Comparison of ENCODE assay signal across 23 mouse cellular contexts in genomic region chrX:61185458-61185857, GRCm38 (mm10). TPM values are rescaled to one million over a fixed set of nuclear protein-coding genes. Genes with fewer than 3 reads are reported as not detected.
DNase-seq lines count a peak whose midpoint lies in the region; ATAC-seq and TF ChIP-seq lines count a peak whose summit lies in the region.
"Had no signal": no experiment of that assay in that cellular context is flagged by ENCODE, and none has a peak within 500 bp of the region (broad histone marks: within the 10 kb centered on the region; RNA-seq: fewer than 3 reads in every experiment).

TSS of gene Cdr1 (minus strand) at chrX:61185558.

- no peak within 1 kb of the TSS for H3K27ac ChIP-seq in CH12.LX (ENCODE audit: insufficient read depth, low read depth)
- no peak within 1 kb of the TSS for H3K27ac ChIP-seq in heart, adult 2 months
- no peak within 1 kb of the TSS for H3K27ac ChIP-seq in midbrain, embryonic 11.5 days (ENCODE audit: low read depth, low read length)
- H3K27ac ChIP-seq: embryonic facial prominence, embryonic 10.5 days; embryonic facial prominence, embryonic 12.5 days; forebrain, embryonic 13.5 days; forebrain, embryonic 15.5 days had no signal

- H3K27me3 ChIP-seq in CH12.LX (replicated peaks): no peaks in the 10 kb centered on the region
- H3K27me3 ChIP-seq in heart, adult 2 months (ENCODE audit: control insufficient read depth, insufficient read depth, low read length): no peaks in the 10 kb centered on the region
- H3K27me3 ChIP-seq in midbrain, embryonic 11.5 days (ENCODE audit: control insufficient read depth, insufficient read depth, low read length): no peaks in the 10 kb centered on the region
- H3K27me3 ChIP-seq: embryonic facial prominence, embryonic 12.5 days; forebrain, embryonic 13.5 days; forebrain, embryonic 15.5 days had no signal

- intact Hi-C loops in heart, adult 2 months (cut with DNase I): no loop called here

- no peak within 1 kb of the TSS for H3K9ac ChIP-seq in CH12.LX (ENCODE audit: insufficient read depth, low read depth)
- H3K9ac ChIP-seq in heart, adult 2 months (ENCODE audit: low read depth, low read length): no peak within 1 kb of the TSS
- H3K9ac ChIP-seq in midbrain, embryonic 11.5 days (ENCODE audit: low read length): no peak within 1 kb of the TSS
- H3K9ac ChIP-seq: embryonic facial prominence, embryonic 12.5 days; forebrain, embryonic 13.5 days; forebrain, embryonic 15.5 days; forebrain, postnatal 0 days had no signal

- H3K4me2 ChIP-seq in CH12.LX (ENCODE audit: insufficient read depth, low read depth, poor library complexity, severe bottlenecking): no peak within 1 kb of the TSS
- H3K4me2 ChIP-seq in midbrain, embryonic 11.5 days: no peak within 1 kb of the TSS
- H3K4me2 ChIP-seq: embryonic facial prominence, embryonic 12.5 days; forebrain, embryonic 13.5 days; forebrain, embryonic 15.5 days had no signal

- TF ChIP-seq CTCF in CH12.LX (conservative IDR thresholded peaks at IDR 0.05 in 1 of 2, IDR thresholded peaks at IDR 0.05 in 1 of 2; ENCODE audit: low read depth in 2 of 2, low read length in 2 of 2): no peak
- TF ChIP-seq CTCF in heart, adult 2 months (IDR thresholded peaks at IDR 0.05): no peak

- TF ChIP-seq RAD21 in CH12.LX (IDR thresholded peaks at IDR 0.05; ENCODE audit: low read depth, low read length): no peak

- no peaks in the 10 kb centered on the region for H3K9me3 ChIP-seq in CH12.LX (replicated peaks; ENCODE audit: low read length)
- H3K9me3 ChIP-seq in midbrain, embryonic 11.5 days (ENCODE audit: control insufficient read depth, low read length): no peaks in the 10 kb centered on the region; the same call in 1 of the 2 replicates

- DNase-seq in 416B (ENCODE audit: low read depth) (peak; percentile 1), CH12.LX (ENCODE audit: extremely low read depth) (peak; percentile 0)
- DNase-seq in induced T-regulatory cell, adult 2 months (ENCODE audit: low read depth): peak; percentile 14
- DNase-seq in heart, adult 2 months: no peak
- no peak for DNase-seq in urinary bladder, postnatal 14 days (ENCODE audit: low spot score)
- no peak for DNase-seq in midbrain, embryonic 11.5 days (ENCODE audit: low spot score, missing footprints)
- DNase-seq: adrenal gland, adult 2 months; adrenal gland, postnatal 10 days; adrenal gland, postnatal 25 days; cerebellum, adult 11-12 months; cerebellum, adult 2 months; cerebellum, adult 9-10 months; cerebellum, postnatal 10 days; cerebellum, postnatal 25 days; forebrain, postnatal 0 days had no signal

- in situ Hi-C loops in CH12.LX (cut with MboI; ENCODE audit: low pct_ligation_motif_present, low pct_unique_long_range_greater_than_20kb, low sequenced_read_pairs): no loop called here

- dilution Hi-C loops in CH12.LX (cut with MboI; ENCODE audit: extremely low pct_ligation_motif_present, extremely low pct_unique_long_range_greater_than_20kb, low sequenced_read_pairs): no loop called here

- ATAC-seq in midbrain, embryonic 11.5 days (ENCODE audit: low FRiP score): no peak
- ATAC-seq: forebrain, embryonic 13.5 days; forebrain, embryonic 15.5 days; forebrain, postnatal 0 days had no signal

- no peak within 1 kb of the TSS for H3K4me3 ChIP-seq in CH12.LX (replicated peaks in 1 of 3; ENCODE audit: low read depth in 2 of 3, low read length in 2 of 3, poor library complexity in 1 of 3)
- no peak within 1 kb of the TSS for H3K4me3 ChIP-seq in heart, adult 2 months
- no peak within 1 kb of the TSS for H3K4me3 ChIP-seq in midbrain, embryonic 11.5 days (ENCODE audit: low read depth, low read length)
- H3K4me3 ChIP-seq: embryonic facial prominence, embryonic 10.5 days; embryonic facial prominence, embryonic 12.5 days; forebrain, embryonic 13.5 days; forebrain, embryonic 15.5 days had no signal

- no peak for TF ChIP-seq POLR2A in CH12.LX (IDR thresholded peaks at IDR 0.05; ENCODE audit: low read depth, low read length)
- no peak for TF ChIP-seq POLR2A in heart, adult 2 months (IDR thresholded peaks at IDR 0.05; ENCODE audit: insufficient read depth, low read depth, low read length)

- H3K79me2 ChIP-seq in CH12.LX (replicated peaks; ENCODE audit: control insufficient read depth, extremely low read depth, insufficient read depth, poor library complexity, severe bottlenecking): no peaks in the 10 kb centered on the region
- no peaks in the 10 kb centered on the region for H3K79me2 ChIP-seq in heart, adult 2 months (replicated peaks; ENCODE audit: control insufficient read depth, insufficient read depth, low read length)

- H3K36me3 ChIP-seq in CH12.LX (replicated peaks in 1 of 2; ENCODE audit: control insufficient read depth in 1 of 2, insufficient read depth in 1 of 2, low read length in 1 of 2): no peaks in the 10 kb centered on the region
- no peaks in the 10 kb centered on the region for H3K36me3 ChIP-seq in heart, adult 2 months (ENCODE audit: control insufficient read depth, insufficient read depth, low read length)
- no peaks in the 10 kb centered on the region for H3K36me3 ChIP-seq in midbrain, embryonic 11.5 days (ENCODE audit: control insufficient read depth, insufficient read depth, low read length)
- H3K36me3 ChIP-seq: embryonic facial prominence, embryonic 10.5 days; embryonic facial prominence, embryonic 12.5 days had no signal

- H3K4me1 ChIP-seq in CH12.LX (ENCODE audit: control insufficient read depth in 1 of 2, insufficient read depth in 2 of 2): no peaks in the 10 kb centered on the region
- no peaks in the 10 kb centered on the region for H3K4me1 ChIP-seq in heart, adult 2 months (ENCODE audit: control insufficient read depth, insufficient read depth, low read length)
- no peaks in the 10 kb centered on the region for H3K4me1 ChIP-seq in midbrain, embryonic 11.5 days (ENCODE audit: control insufficient read depth, insufficient read depth, low read length)
- H3K4me1 ChIP-seq: embryonic facial prominence, embryonic 10.5 days; embryonic facial prominence, embryonic 12.5 days; forebrain, embryonic 13.5 days; forebrain, embryonic 15.5 days had no signal

- WGBS in heart, adult 2 months: 87% methylated on average over 6 of the region's 6 CpGs
- WGBS in midbrain, embryonic 11.5 days: 96% methylated on average over 6 of the region's 6 CpGs

- no peak for TF ChIP-seq EP300 in CH12.LX (IDR thresholded peaks at IDR 0.05; ENCODE audit: low read length)
- no peak for TF ChIP-seq EP300 in heart, adult 2 months (IDR thresholded peaks at IDR 0.05; ENCODE audit: insufficient read depth, low read depth, low read length)

TF ChIP-seq in CH12.LX, 34 proteins besides CTCF, POLR2A, EP300 and RAD21:
- TF ChIP-seq NELFE (IDR thresholded peaks at IDR 0.05; ENCODE audit: low read depth, low read length): no peak
- no peak for TF ChIP-seq ZKSCAN1 (IDR thresholded peaks at IDR 0.05; ENCODE audit: borderline replicate concordance, low read depth, low read length)
- no peak for TF ChIP-seq MXI1 (IDR thresholded peaks at IDR 0.05; ENCODE audit: low read depth, low read length)
- no peak for TF ChIP-seq JUN (IDR thresholded peaks at IDR 0.05; ENCODE audit: insufficient read depth, low read depth, low read length)
- TF ChIP-seq ZNF384 (IDR thresholded peaks at IDR 0.05; ENCODE audit: low read depth, low read length): no peak
- no peak for TF ChIP-seq NRF1 (IDR thresholded peaks at IDR 0.05; ENCODE audit: low read depth, low read length)
- TF ChIP-seq MAFK (IDR thresholded peaks at IDR 0.05; ENCODE audit: insufficient replicate concordance, low read length): no peak
- TF ChIP-seq ZMIZ1 (IDR thresholded peaks at IDR 0.05; ENCODE audit: low read depth, low read length): no peak
- TF ChIP-seq MAX (IDR thresholded peaks at IDR 0.05; ENCODE audit: low read length): no peak
- TF ChIP-seq ZC3H11A (IDR thresholded peaks at IDR 0.05; ENCODE audit: low read depth, low read length): no peak
- TF ChIP-seq MAZ (IDR thresholded peaks at IDR 0.05; ENCODE audit: low read depth, low read length): no peak
- TF ChIP-seq E2F4 (IDR thresholded peaks at IDR 0.05; ENCODE audit: insufficient replicate concordance, low read depth, low read length): no peak

RNA-seq across cellular contexts. Expression of gene Cdr1, which starts in this region (rescaled TPM):
- not detected in 2 replicates for total RNA-seq in CH12.LX (2012; rRNA removed)
- not detected in 2 replicates for total RNA-seq in CH12.LX (2014; rRNA removed)
- polyA plus RNA-seq in CH12.LX (2012; ENCODE audit: insufficient read length, low read depth): not detected in 2 replicates
- not detected for total RNA-seq in heart, adult 2 months (2021)
- polyA plus RNA-seq in heart, adult 2 months (2012; rRNA removed): not detected in 2 replicates
- polyA plus RNA-seq in midbrain, embryonic 11.5 days (2014; fragmentation: Nextera tagmentation; extraction: Ambion mirVana): 1.4 TPM in 1 of 2 replicates, not detected in the other
- total RNA-seq: adrenal gland, adult 2 months; adrenal gland, postnatal 10 days; adrenal gland, postnatal 25 days; adrenal gland, postnatal 4 days; ES-E14; forebrain, postnatal 0 days; MEL had no signal
- polyA plus RNA-seq: adrenal gland, adult 2 months; embryonic facial prominence, embryonic 10.5 days; embryonic facial prominence, embryonic 12.5 days; forebrain, embryonic 11.5 days; forebrain, embryonic 13.5 days; forebrain, embryonic 15.5 days had no signal

Comparison
In these comparisons a context has a peak if more than half of its experiments do, and no peak if none do; other contexts are left out.
1. Peak in DNase-seq in CH12.LX; RNA of the gene not detected or under 1 TPM.
2. DNase-seq: peak in 416B (single experiment) and induced T-regulatory cell, adult 2 months (single experiment); none in heart, adult 2 months (0 of 2), urinary bladder, postnatal 14 days (single experiment) and midbrain, embryonic 11.5 days (single experiment).